Mouse (Mus musculus) myocyte (in vitro differentiated cells): ENCODE measurements at regions not wholly inside any gene's neighbourhood (a gene's known extent, or its start where the extent isn't known, plus 50 kb on each side); places are given as distances from the start of the nearest gene placed in this dataset.

Experiments used
- H3K27me3 ChIP-seq: one replicate; pipeline ENCODE4 v1.6.1; 2011; ENCODE audit not compliant: control insufficient read depth, insufficient read depth, insufficient read length
- H3K36me3 ChIP-seq: one replicate; pipeline ENCODE4 v1.6.1; 2011; ENCODE audit not compliant: control insufficient read depth, insufficient read depth
- H3K4me2 ChIP-seq: one replicate; pipeline ENCODE4 v1.6.1; 2011; ENCODE audit warnings: low read depth, control low read depth
- H3K4me3 ChIP-seq: one replicate; pipeline ENCODE4 v1.5.1; 2011; ENCODE audit warnings: mild to moderate bottlenecking, control low read depth, moderate library complexity
- H3K79me2 ChIP-seq: one replicate; pipeline ENCODE4 v1.6.1; 2011; ENCODE audit not compliant: control insufficient read depth, insufficient read depth
- H3ac ChIP-seq: one replicate; pipeline ENCODE4 v1.6.1; 2011; ENCODE audit not compliant: control insufficient read depth, insufficient read length
- CEBPB ChIP-seq: IDR thresholded peaks from 2 replicates; pipeline ENCODE4 v1.6.1; 2011; ENCODE audit warnings: mild to moderate bottlenecking, moderate library complexity; ENCODE audit not compliant: poor library complexity, insufficient read depth, severe bottlenecking
- E2F4 ChIP-seq: IDR thresholded peaks from one replicate; pipeline ENCODE4 v1.6.1; 2011; ENCODE audit warnings: mild to moderate bottlenecking, control low read depth, moderate library complexity; ENCODE audit not compliant: insufficient read depth
- MAX ChIP-seq: IDR thresholded peaks from one replicate; pipeline ENCODE4 v1.6.1; 2011; ENCODE audit warnings: low read depth, mild to moderate bottlenecking, control low read depth
- MYOD1 ChIP-seq, 3 experiments: IDR thresholded peaks; one replicate each; pipeline ENCODE4 v1.6.1; 2011; ENCODE audit warnings: control low read depth in 2 of 3, low read depth in 2 of 3, mild to moderate bottlenecking in 2 of 3, moderate library complexity in 1 of 3; ENCODE audit not compliant: insufficient read length in 2 of 3, control insufficient read depth in 1 of 3
- MYOG ChIP-seq, 3 experiments: IDR thresholded peaks; one replicate each; pipeline ENCODE4 v1.6.1; 2011; ENCODE audit warnings: control low read depth in 2 of 3, low read depth in 2 of 3, mild to moderate bottlenecking in 2 of 3; ENCODE audit not compliant: insufficient read length in 2 of 3, control insufficient read depth in 1 of 3, insufficient read depth in 1 of 3
- POLR2A ChIP-seq: IDR thresholded peaks from one replicate; pipeline ENCODE4 v1.6.1; 2011; ENCODE audit warnings: low read depth, mild to moderate bottlenecking, control low read depth, moderate library complexity; ENCODE audit not compliant: insufficient read length
- POLR2AphosphoS2 ChIP-seq: IDR thresholded peaks from one replicate; pipeline ENCODE4 v1.6.1; 2011; ENCODE audit warnings: low read depth, control low read depth; ENCODE audit not compliant: insufficient read length
- REST ChIP-seq: IDR thresholded peaks from one replicate; pipeline ENCODE4 v1.6.1; 2011; ENCODE audit warnings: mild to moderate bottlenecking, control low read depth, moderate library complexity; ENCODE audit not compliant: insufficient read depth, insufficient read length
- SRF ChIP-seq: IDR thresholded peaks from one replicate; pipeline ENCODE4 v1.6.1; 2011; ENCODE audit warnings: low read depth; ENCODE audit not compliant: control insufficient read depth, insufficient read length
- TCF12 ChIP-seq: IDR thresholded peaks from one replicate; pipeline ENCODE4 v1.6.1; 2011; ENCODE audit warnings: mild to moderate bottlenecking, control low read depth; ENCODE audit not compliant: poor library complexity, insufficient read depth, severe bottlenecking
- TCF3 ChIP-seq: IDR thresholded peaks from one replicate; pipeline ENCODE4 v1.6.1; 2011; ENCODE audit warnings: low read depth, control low read depth; ENCODE audit not compliant: insufficient read length
- USF1 ChIP-seq: IDR thresholded peaks from one replicate; pipeline ENCODE4 v1.6.1; 2011; ENCODE audit warnings: low read depth, mild to moderate bottlenecking, control low read depth, moderate library complexity

GRCm38 (mm10) chr17:45258007-45258406, 175.5 kb downstream of the Cdc5l start:
- H3K36me3 ChIP-seq, result no peaks in the 10 kb centered on the region
- H3K27me3 ChIP-seq, result no peaks in the 10 kb centered on the region
- TF ChIP-seq MAX (no peak), USF1 (no peak), SRF (no peak), POLR2AphosphoS2 (no peak), E2F4 (no peak), MYOG (IDR thresholded peaks at IDR 0.05; ENCODE audit: control insufficient read depth in 1 of 3, insufficient read depth in 1 of 3, insufficient read length in 2 of 3, low read depth in 2 of 3) (no peak), TCF3 (no peak), REST (no peak), MYOD1 (IDR thresholded peaks at IDR 0.05; ENCODE audit: control insufficient read depth in 1 of 3, insufficient read length in 2 of 3, low read depth in 2 of 3) (no peak), CEBPB (no peak), POLR2A (no peak), TCF12 (no peak)

GRCm38 (mm10) chr17:45252593-45253230, 180.8 kb downstream of the Cdc5l start:
- Histone ChIP-seq H3K27me3 (no peaks in the 10 kb centered on the region), H3K79me2 (no peaks in the 10 kb centered on the region), H3K4me3 (no peak overlapping the region), H3ac (no peak overlapping the region), H3K36me3 (no peaks in the 10 kb centered on the region), H3K4me2 (no peak overlapping the region)
- TF ChIP-seq POLR2AphosphoS2 (no peak), MAX (no peak), TCF3 (no peak), POLR2A (no peak), MYOG (IDR thresholded peaks at IDR 0.05; ENCODE audit: control insufficient read depth in 1 of 3, insufficient read depth in 1 of 3, insufficient read length in 2 of 3, low read depth in 2 of 3) (no peak), USF1 (no peak), TCF12 (no peak), CEBPB (no peak), REST (no peak), E2F4 (no peak), SRF (no peak), MYOD1 (IDR thresholded peaks at IDR 0.05; ENCODE audit: control insufficient read depth in 1 of 3, insufficient read length in 2 of 3, low read depth in 2 of 3) (no peak)

More at GRCm38 (mm10) chr17:45258007-45258406, 175.5 kb downstream of the Cdc5l start:
- Histone ChIP-seq H3K4me3 (no peak overlapping the region), H3K79me2 (no peaks in the 10 kb centered on the region), H3ac (no peak overlapping the region), H3K4me2 (no peak overlapping the region)

- no peak overlapping the region for H3ac ChIP-seq
- no peaks in the 10 kb centered on the region for H3K36me3 ChIP-seq
- no peak overlapping the region for H3K4me3 ChIP-seq
- no peaks in the 10 kb centered on the region for H3K27me3 ChIP-seq
- TF ChIP-seq POLR2A (no peak), CEBPB (no peak), TCF3 (no peak), MYOD1 (IDR thresholded peaks at IDR 0.05; ENCODE audit: control insufficient read depth in 1 of 3, insufficient read length in 2 of 3, low read depth in 2 of 3) (no peak), USF1 (no peak), E2F4 (no peak), POLR2AphosphoS2 (no peak), MAX (no peak), REST (no peak), SRF (no peak)
- H3K79me2 ChIP-seq, result no peaks in the 10 kb centered on the region
- H3K4me2 ChIP-seq, result no peak overlapping the region
Observed at GRCm38 (mm10) chr17:45251034-45251730, 182.4 kb downstream of the Cdc5l start.

GRCm38 (mm10) chr17:45250450-45250849, 183.1 kb downstream of the Cdc5l start:
- TF ChIP-seq REST (no peak), MAX (no peak), TCF12 (no peak), SRF (no peak), POLR2A (no peak), TCF3 (no peak)
- H3K79me2 ChIP-seq, result no peaks in the 10 kb centered on the region
- H3K4me2 ChIP-seq, result no peak overlapping the region
- H3K36me3 ChIP-seq, result no peaks in the 10 kb centered on the region
- H3K4me3 ChIP-seq, result no peak overlapping the region
- no peaks in the 10 kb centered on the region for H3K27me3 ChIP-seq
- no peak overlapping the region for H3ac ChIP-seq
